Mouse (Mus musculus) MEL (cell line): ENCODE results near the gene Clca3b.
"Not testable (repeated sequence)": the region's sequence is repeated elsewhere in the genome, so short reads cannot be mapped to it uniquely, and the experiment has no call there.

Source experiments
- CTCF ChIP-seq, 3 experiments: IDR thresholded peaks in 2 of 3; conservative IDR thresholded peaks in 1 of 3; 2 replicates each; pipeline ENCODE4 v1.5.1; 2011 to 2012; ENCODE audit warnings: low read length in 3 of 3, low read depth in 2 of 3, mild to moderate bottlenecking in 2 of 3, improper control_type of control experiment in 1 of 3, inconsistent platforms in 1 of 3, mixed read lengths in 1 of 3, moderate library complexity in 1 of 3; ENCODE audit not compliant: control insufficient read depth in 1 of 3, insufficient read depth in 1 of 3, poor library complexity in 1 of 3, severe bottlenecking in 1 of 3
- E2F4 ChIP-seq: IDR thresholded peaks from 2 replicates; pipeline ENCODE4 v1.6.1; 2011; ENCODE audit warnings: low read depth, low read length, improper control_type of control experiment, borderline replicate concordance
- EP300 ChIP-seq, 2 experiments: IDR thresholded peaks; 2 replicates each; pipeline ENCODE4 v1.6.1; 2011; ENCODE audit warnings: improper control_type of control experiment in 2 of 2, low read length in 2 of 2, low read depth in 1 of 2, mild to moderate bottlenecking in 1 of 2
- NELFE ChIP-seq: IDR thresholded peaks from 2 replicates; pipeline ENCODE4 v1.6.1; 2011; ENCODE audit warnings: low read depth, low read length, improper control_type of control experiment
- POLR2A ChIP-seq, 2 experiments: IDR thresholded peaks; 2 replicates each; pipeline ENCODE4 v1.6.1; 2011 to 2012; ENCODE audit warnings: low read length in 2 of 2, mild to moderate bottlenecking in 2 of 2, control low read depth in 1 of 2, improper control_type of control experiment in 1 of 2, low read depth in 1 of 2, moderate library complexity in 1 of 2; ENCODE audit not compliant: control insufficient read depth in 1 of 2, insufficient read depth in 1 of 2, poor library complexity in 1 of 2
- TAL1 ChIP-seq: IDR thresholded peaks from 2 replicates; pipeline ENCODE4 v1.6.1; 2012; ENCODE audit warnings: mild to moderate bottlenecking, inconsistent platforms, low read length, moderate library complexity, mixed read lengths
- ZNF384 ChIP-seq: IDR thresholded peaks from 2 replicates; pipeline ENCODE4 v1.6.1; 2012; ENCODE audit warnings: low read depth, mild to moderate bottlenecking, inconsistent platforms, low read length, improper control_type of control experiment

DNA sequence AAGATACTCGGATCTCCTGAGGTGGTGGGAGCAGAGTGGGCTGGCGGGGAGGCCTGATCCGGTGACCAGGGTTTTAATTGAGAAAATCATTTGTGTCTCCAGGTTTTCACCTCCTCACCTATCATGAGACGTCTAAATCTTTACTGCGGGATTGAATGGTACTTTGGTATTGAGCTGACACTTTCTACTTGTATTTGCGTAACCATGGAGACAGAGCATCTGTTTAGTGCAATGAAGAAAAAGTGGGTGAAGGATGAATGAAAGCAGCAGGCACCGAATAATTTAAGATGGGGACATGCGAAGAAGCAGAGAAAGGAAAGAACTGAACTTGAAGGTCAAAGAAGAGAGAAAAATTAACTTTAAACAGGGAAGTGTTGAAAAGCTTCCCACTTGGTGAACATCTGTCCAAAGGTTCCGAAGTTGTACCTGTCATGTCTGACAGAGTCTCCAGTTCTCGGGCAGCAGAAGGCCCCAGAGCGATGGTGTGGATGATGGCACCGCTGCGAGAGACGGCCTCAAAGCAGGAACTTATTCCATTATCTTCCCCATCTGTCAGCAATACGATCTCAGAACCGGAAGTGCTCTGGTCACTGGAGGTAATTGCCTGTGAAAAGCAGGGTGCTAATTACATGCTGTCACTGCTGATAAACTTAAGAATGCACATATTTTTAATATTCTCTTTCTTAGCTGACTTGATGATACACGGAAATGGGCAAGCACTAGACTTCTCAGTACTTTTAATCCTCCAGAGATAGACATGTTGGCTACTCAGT lies 40.8 kb downstream of the Clca3b start:
- not testable (repeated sequence) for TF ChIP-seq NELFE; ZNF384; POLR2A (IDR thresholded peaks at IDR 0.05; ENCODE audit: control insufficient read depth in 1 of 2, insufficient read depth in 1 of 2, low read depth in 1 of 2, low read length in 2 of 2, poor library complexity in 1 of 2); CTCF (IDR thresholded peaks at IDR 0.05 in 2 of 3, conservative IDR thresholded peaks at IDR 0.05 in 1 of 3; ENCODE audit: control insufficient read depth in 1 of 3, insufficient read depth in 1 of 3, low read depth in 2 of 3, low read length in 3 of 3, poor library complexity in 1 of 3, severe bottlenecking in 1 of 3); E2F4
- TF ChIP-seq EP300 (IDR thresholded peaks at IDR 0.05; ENCODE audit: low read depth in 1 of 2, low read length in 2 of 2): peak; percentile 54 to 68; a peak in 3 of 4 replicates
- TF ChIP-seq TAL1: peak; percentile 40; the same call in 1 of the 2 replicates
